Mouse (Mus musculus): ENCODE results near the gene H2-M10.5.
"Not testable (repeated sequence)": the region's sequence is repeated elsewhere in the genome, so short reads cannot be mapped to it uniquely, and the experiment has no call there.

The H2-M10.5 gene

DNA sequence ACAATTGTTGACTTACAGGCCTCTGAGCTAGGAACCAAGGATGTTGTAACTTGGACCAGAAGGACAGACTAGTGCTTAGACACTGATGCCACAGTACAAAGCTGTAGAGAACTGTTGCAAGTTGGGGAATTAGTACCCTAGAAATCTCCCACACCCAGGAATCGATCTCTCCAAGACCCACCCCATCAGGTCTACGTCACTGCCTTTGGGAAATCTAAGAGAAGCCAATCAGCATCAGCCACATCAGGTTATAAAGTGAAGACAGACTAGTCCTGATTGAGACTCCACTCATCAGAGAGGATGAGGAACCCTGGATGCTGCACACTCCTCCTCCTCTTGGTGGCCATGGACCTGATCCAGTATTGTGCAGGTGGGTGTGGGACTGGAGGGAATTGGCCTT is at the start of gene H2-M10.5:
Gene H2-M10.5 (plus strand): TSS at position 301 of the 400 bp plus-strand sequence.
- DNase-seq (ENCODE audit: low spot score in 2 of 2): not testable (repeated sequence)

DNA sequence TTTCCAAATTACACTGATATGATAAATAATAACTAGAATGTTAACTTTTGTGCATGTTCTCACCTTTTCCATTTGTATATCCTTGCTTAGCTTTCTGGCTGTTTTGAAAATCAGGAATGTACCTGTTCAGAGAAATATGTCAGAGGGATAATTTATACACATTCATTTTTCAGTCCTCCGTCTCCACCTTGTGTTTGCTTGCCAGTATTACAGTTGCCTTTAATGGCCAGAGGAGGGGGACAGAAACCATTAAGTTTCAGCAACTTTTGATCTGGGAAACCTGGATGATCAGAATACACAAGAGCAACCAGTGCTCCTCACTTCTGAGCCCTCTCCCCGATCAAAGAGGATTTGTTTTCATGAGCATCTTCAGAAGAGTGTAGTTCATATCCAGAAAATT is 46.7 kb upstream of the H2-M10.5 start:
- DNase-seq (ENCODE audit: low spot score in 2 of 2): no peak

DNA sequence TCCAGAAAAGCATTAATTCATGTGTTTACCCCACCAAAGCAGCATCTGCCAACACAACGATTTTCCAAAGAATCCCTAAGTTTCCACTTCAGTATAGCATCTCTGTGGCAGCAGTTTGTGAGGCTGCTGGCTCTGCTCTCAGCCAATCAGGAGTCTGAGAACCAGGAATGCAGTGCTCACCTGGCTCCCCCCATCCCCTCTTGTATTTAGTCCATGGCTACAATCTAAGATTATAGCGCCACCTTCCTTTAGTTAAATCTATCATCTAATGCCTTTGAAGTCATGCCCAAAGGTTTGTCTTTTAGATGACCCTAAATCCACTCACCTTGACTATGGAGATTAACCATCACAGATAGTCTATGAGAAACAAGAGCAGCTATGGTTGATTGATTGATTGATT is 8.9 kb upstream of the H2-M10.5 start:
- DNase-seq (ENCODE audit: low spot score in 2 of 2): no peak

DNA sequence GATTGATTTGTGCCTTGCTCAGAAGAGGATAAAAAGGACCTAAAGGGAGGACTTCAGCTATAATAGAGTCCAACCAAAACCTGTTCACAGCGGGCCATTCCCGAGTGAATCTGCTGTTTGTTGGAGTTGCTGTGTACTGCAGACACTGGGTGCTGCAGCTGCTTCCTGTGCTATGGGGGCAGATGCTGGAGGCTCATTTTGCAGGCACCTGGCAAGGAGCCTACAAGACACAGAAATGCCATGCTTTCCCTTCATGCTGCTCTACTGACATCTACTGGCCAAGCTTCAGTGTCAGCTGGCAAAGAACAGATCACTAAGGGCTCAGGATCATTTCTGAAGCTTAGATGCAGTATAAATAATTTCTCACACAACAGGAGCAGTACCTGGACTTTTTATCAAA is 8.5 kb upstream of the H2-M10.5 start:
- DNase-seq (ENCODE audit: low spot score in 2 of 2): not testable (repeated sequence)

DNA sequence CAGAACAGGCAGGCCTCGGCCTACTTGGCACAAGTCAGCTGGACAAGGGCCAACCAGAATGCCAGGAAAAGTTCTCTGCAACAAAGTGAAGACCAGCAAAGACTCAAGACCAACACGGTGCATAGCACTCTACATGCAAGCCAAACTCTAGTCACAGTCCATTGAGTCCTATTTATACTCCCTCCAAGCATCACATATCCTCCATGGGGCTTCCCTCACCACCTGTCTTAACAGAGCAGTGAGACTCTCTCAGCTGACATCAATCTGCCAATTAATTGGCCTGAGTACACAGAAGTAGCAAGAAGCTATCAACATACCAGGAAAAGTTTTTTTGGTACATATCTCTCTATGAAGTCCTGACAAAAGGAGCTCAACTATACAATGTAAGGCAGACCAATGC is 7.3 kb upstream of the H2-M10.5 start:
- not testable (repeated sequence) for DNase-seq (ENCODE audit: low spot score in 2 of 2)

DNA sequence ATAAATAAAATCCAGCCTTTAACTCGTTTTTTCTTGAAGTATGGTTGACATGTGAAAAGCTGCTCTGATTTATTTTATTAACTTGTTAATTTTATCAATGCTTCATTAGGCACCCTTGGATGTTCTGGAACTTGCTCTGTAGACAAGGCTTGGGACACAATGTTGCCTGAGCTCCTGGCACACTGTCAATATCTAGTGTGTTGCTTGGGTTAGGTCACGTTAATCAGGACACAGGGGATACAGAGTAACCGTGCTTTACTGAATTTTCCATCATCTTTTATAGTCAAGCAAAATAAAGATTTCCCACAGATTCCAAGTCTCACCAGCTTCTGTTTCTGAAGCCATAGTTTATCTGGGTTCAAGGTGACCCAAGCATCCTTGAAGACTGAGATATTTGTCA is 8.8 kb downstream of the H2-M10.5 start:
- DNase-seq (ENCODE audit: low spot score in 2 of 2): no peak

DNA sequence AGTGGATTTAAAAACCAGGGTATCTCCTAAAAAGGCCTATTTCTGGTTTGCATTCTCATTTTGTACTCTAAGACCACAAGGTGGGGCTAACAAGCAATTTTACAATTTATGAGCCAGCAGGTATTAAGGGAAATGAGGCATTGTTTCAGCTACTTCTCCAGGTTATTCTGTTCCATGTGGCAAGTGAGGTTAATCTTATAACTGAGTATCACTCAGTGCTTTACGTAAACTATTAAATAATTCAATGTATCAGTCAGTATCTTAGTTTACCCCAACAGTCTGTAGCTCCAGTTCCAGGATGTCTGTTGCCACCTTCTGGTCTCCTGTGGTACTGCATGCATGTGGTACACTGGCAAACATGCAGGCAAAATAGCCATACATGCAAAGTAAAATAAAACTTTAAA is 13.8 kb downstream of the H2-M10.5 start:
- peak in 1 of 2 experiments; percentile 24 for DNase-seq (ENCODE audit: low spot score in 2 of 2)

DNA sequence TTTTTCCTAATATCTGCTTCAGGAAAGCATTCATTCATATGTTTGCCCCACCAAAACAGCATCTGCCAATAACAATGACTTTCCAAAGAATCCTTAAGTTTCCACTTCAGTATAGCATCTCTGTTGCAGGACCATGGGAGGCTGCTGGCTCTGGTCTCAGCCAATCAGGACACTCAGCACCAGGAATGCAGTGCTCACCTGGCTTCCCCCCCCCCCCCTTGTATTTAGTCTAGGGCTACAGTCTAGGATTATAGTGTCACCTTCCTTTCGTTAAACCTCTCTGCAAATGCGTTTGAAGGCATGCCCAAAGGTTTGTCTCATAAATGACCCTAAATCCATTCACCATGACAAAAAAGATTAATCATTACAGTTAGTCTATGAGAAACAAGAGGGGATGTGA is 15.6 kb downstream of the H2-M10.5 start:
- no peak for DNase-seq (ENCODE audit: low spot score in 2 of 2)

DNA sequence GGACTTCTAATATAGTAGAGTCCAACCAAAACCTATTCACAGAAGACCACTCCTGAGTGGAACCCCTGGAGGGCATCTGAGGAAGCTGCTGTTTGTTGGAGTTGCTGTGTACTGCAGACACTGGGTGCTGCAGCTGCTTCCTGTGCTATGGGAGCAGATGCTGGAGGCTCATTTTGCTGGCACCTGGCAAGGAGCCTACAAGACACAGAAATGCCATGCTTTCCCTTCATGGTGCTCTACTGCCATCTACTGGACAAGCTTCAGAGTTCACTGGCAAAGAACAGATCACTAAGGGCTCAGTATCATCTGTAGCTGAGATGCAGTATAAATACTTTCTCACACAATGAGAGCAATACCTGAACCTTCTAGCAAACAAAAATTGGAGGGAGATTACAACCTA is 16.1 kb downstream of the H2-M10.5 start:
- peak; percentile 43 to 70 for DNase-seq (ENCODE audit: low spot score in 2 of 2)

DNA sequence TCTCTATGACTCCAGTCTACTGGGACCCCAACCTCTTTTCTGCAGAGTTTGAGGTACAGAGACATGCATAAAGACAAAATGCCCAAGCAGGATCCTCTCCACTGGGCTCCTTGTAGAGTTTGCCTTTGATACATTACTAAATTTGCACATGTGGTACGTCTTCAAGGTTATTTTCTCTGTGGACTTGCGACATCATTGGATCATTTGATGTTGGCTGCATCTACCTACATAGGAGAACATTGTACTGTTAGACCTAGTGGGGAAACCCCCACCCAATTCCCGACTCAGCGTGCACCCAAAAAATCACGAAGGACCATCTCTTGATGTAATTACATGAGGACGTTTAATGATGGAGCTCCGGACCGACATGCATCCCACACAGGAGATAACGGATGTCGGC is 26.8 kb downstream of the H2-M10.5 start:
- DNase-seq (ENCODE audit: low spot score in 2 of 2): no peak

DNA sequence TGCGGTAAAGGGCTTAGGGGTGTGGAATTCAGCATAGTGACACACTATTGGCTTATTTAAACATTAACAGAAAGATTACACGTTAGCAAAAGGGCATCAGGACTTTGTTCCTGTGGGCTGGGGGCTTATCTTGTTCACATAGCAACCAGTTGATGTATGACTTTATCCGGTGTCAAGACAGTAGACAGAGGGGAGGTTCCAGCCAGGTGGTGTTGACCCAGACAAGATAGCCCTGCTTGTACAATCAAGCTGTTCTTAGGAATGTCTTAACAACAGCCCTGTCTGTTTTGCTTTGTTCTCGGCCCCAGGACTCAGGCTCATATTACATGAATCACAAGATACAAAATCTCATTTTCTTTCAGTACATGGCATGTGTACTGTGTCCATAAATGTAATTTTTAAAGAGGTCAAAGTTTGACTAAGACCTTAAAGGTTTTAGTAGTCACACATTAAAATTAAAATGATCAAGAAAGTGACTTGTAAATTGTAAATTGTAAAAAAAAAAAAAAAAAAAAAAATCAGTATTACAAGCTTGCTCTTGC is 27.3 kb downstream of the H2-M10.5 start:
- not testable (repeated sequence) for DNase-seq (ENCODE audit: low spot score in 2 of 2)

DNA sequence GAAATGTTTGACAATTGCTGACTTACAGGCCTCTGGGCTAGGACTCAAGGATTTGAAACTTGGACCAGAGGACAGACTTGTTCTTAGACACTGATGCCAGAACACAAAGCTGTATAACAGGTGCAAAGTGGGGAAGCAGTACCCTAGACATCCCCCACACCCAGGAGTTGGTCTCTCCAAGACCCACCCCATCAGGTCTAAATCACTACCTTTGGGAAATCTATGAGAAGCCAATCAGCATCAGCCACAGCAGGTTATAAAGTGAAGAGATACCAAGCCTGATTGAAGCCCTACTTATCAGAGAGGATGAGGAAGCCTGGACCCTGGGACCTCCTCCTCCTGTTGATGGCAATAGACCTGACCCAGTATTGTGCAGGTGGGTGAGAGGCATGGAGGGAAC is 39.2 kb downstream of the H2-M10.5 start, which contains the start of gene H2-M10.6:
Gene H2-M10.6 (plus strand): TSS at position 301 of the 400 bp plus-strand sequence.
- no peak for DNase-seq (ENCODE audit: low spot score in 2 of 2)

DNA sequence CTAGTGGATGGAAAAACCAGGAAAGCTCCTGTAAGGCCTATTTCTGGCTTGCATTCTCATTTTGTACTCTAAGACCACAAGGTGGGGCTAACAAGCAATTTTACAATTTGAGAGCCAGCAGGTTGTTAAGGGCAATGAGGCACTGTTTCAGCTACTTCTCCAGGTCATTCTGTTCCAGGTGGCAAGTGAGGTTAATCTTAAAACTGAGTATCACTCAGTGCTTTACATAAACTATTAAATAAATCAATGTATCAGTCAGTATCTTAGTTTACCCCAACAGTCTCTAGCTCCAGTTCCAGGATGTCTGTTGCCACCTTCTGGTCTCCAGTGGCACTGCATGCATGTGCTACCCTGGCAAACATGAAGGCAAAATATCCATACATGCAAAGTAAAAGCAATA is 51.3 kb downstream of the H2-M10.5 start:
- peak; percentile 59 to 79 for DNase-seq (ENCODE audit: low spot score in 2 of 2)

DNA sequence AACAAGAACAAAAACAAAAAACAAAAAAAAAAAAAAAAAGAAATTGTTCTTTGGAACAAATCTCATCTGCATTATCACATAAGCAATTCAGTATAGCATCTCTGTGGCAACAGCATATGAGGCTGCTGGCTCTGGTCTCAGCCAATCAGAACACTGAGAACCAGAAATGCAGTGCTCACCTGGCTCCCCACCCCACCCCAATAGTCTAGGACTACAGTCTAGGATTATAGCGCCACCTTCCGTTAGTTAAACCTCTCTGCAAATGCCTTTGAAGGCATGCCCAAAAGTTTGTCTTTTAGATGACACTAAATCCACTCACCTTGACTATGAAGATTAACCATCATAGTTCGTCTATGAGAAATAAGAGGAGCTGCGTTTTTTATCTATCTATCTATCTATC is 52.8 kb downstream of the H2-M10.5 start:
- no peak for DNase-seq (ENCODE audit: low spot score in 2 of 2)
